Mouse (Mus musculus) spleen, adult 12 weeks (tissue): ENCODE measurements at regions not wholly inside any gene's neighbourhood (a gene's known extent, or its start where the extent isn't known, plus 50 kb on each side); places are given as distances from the start of the nearest gene placed in this dataset.

Source experiments
- DNase-seq: peaks from one replicate; pipeline ENCODE4 v3.0.0; 2022; ENCODE audit warnings: low spot score

- no peak for DNase-seq
These were observed 102.2 kb upstream of the Arg1 start for GRCm38 (mm10) chr10:25029387-25029915.

- no peak for DNase-seq
These were observed 96.4 kb upstream of the Arg1 start for GRCm38 (mm10) chr10:25023601-25024157.

GRCm38 (mm10) chr10:25023044-25023540, 95.8 kb upstream of the Arg1 start:
- DNase-seq: no peak

GRCm38 (mm10) chr10:25018946-25019345, 91.7 kb upstream of the Arg1 start:
- no peak for DNase-seq

GRCm38 (mm10) chr10:25017843-25018242, 90.6 kb upstream of the Arg1 start:
- DNase-seq: no peak

GRCm38 (mm10) chr10:25016110-25016509, 88.8 kb upstream of the Arg1 start:
- no peak for DNase-seq

- DNase-seq: no peak
These were observed 84.8 kb upstream of the Arg1 start for GRCm38 (mm10) chr10:25012129-25012528.

GRCm38 (mm10) chr10:25001299-25001698, 74.0 kb upstream of the Arg1 start:
- no peak for DNase-seq

- no peak for DNase-seq
These were observed 73.2 kb upstream of the Arg1 start for GRCm38 (mm10) chr10:25000231-25001222.

GRCm38 (mm10) chr10:24999807-25000206, 72.5 kb upstream of the Arg1 start:
- no peak for DNase-seq

GRCm38 (mm10) chr10:24997661-24998060, 70.4 kb upstream of the Arg1 start:
- no peak for DNase-seq

- no peak for DNase-seq
These were observed 68.5 kb upstream of the Arg1 start for GRCm38 (mm10) chr10:24995751-24996150.

- DNase-seq: no peak
These were observed 62.8 kb upstream of the Arg1 start for GRCm38 (mm10) chr10:24989965-24990653.

GRCm38 (mm10) chr10:24984801-24985200, 57.5 kb upstream of the Arg1 start:
- DNase-seq: no peak

GRCm38 (mm10) chr10:24981763-24982162, 54.5 kb upstream of the Arg1 start:
- no peak for DNase-seq
